Mouse (Mus musculus): ENCODE data around the gene Glrx5.

- no peak for TF ChIP-seq CTCF (IDR thresholded peaks at IDR 0.05; ENCODE audit: control insufficient read depth, insufficient read depth, insufficient replicate concordance, low read depth, low read length)
- TF ChIP-seq POLR2A (IDR thresholded peaks at IDR 0.05; ENCODE audit: control insufficient read depth, low read depth, low read length), result no peak
These were observed 37.1 kb upstream of the Glrx5 start for GRCm38 (mm10) chr12:104995259-104995876.

Data from testis, adult 2 months (tissue).